Mouse (Mus musculus) lung, embryonic 15.5 days (tissue): Measurements from ENCODE around the gene Serpina16. TPM values are rescaled to one million over a fixed set of nuclear protein-coding genes. Genes with fewer than 3 reads are reported as not detected.

ENCODE experiments used
- polyA plus RNA-seq: library from polyadenylated mRNA; unstranded; fragments of >200 nt; fragmentation: Nextera tagmentation; extraction: Ambion mirVana; gene quantifications from 2 replicates; pipeline ENCODE4 v1.2.1, GENCODE M21; 2015

Gene Serpina16
- polyA plus RNA-seq, 1 experiment from 2014 or later: not detected

Other genes with a start within 250 kb of the Serpina16 start
- gene Ifi27, start 241.9 kb downstream of the Serpina16 start, polyA plus RNA-seq: 45.6 and 51.1 TPM in 2 replicates
- gene Ifi27l2a, start 232.5 kb downstream of the Serpina16 start, polyA plus RNA-seq: 10.5 and 13.5 TPM in 2 replicates
- not detected in 2 replicates for gene Ifi27l2b, start 218.9 kb downstream of the Serpina16 start, polyA plus RNA-seq
- 1.3 and 2.2 TPM in 2 replicates for gene Ppp4r4, start 143.9 kb downstream of the Serpina16 start, polyA plus RNA-seq
- gene Serpina10, start 44.7 kb downstream of the Serpina16 start, polyA plus RNA-seq: 0.19 and 0.24 TPM in 2 replicates
- 1.4 and 10.7 TPM in 2 replicates for gene Serpina6, start 18.9 kb downstream of the Serpina16 start, polyA plus RNA-seq
- gene Serpina1f, start 19.4 kb upstream of the Serpina16 start, polyA plus RNA-seq: not detected in 2 replicates
- 0.15 and 2.3 TPM in 2 replicates for gene Serpina1d, start 97.5 kb upstream of the Serpina16 start, polyA plus RNA-seq
- gene Serpina1b, start 154.2 kb upstream of the Serpina16 start, polyA plus RNA-seq: 0.77 and 5.5 TPM in 2 replicates
- 0.51 and 4.1 TPM in 2 replicates for gene Serpina1a, start 187.4 kb upstream of the Serpina16 start, polyA plus RNA-seq
- 0.36 and 1.8 TPM in 2 replicates for gene Serpina1c, start 228.7 kb upstream of the Serpina16 start, polyA plus RNA-seq